Mouse (Mus musculus): ENCODE results near the gene Hc.

The Hc gene

GRCm38 (mm10) chr2:35061338-35061737, at the start of gene Hc:
TSS of gene Hc (minus strand) at chr2:35061438.
- DNase-seq (ENCODE audit: low read depth, low spot score): no peak

DNA sequence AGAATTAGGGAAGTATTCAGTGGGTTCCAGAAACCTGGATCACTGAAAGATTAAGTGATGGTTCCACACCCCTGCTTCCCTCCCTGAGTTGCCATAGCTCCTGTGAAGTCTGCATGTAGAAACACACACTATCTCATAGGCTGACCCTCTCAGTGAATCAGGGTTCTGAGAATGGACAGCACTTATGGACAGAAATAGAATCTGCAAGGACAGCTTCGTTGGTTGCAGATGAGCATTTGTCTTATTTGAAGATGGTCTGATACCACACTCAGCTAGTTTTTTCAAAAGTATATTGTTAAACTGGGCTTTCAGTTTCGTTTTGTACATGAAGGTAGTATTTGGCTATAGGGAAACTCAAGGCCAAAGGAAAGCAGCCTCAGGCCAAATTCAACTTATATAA, 49.3 kb upstream of the Hc start:
- no peak for DNase-seq (ENCODE audit: low read depth, low spot score)

DNA sequence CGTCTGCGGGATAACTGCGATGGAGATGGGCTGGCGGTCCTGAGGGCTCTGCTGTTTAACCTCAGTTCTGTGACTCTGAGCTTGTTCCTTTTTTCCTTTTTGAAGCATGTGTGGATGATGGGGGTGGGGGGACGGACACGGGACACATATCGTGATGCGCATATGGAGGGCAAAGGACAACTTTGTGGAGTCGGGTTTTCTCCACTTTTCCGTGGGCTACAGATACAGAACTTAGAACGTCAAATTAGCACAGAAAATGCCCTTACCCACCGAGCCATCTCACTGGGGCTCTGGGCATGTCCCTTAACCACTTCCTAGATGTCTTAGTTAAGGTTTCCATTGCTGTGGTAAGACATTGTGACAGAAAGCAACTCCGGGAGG, 48.7 kb upstream of the Hc start:
- DNase-seq (ENCODE audit: low read depth, low spot score): no peak

- peak; percentile 89 for DNase-seq (ENCODE audit: low read depth, low spot score)
These were observed 48.1 kb upstream of the Hc start, which contains the start of gene Cntrl for GRCm38 (mm10) chr2:35109141-35109923. TSS of gene Cntrl (plus strand) at chr2:35109492.

DNA sequence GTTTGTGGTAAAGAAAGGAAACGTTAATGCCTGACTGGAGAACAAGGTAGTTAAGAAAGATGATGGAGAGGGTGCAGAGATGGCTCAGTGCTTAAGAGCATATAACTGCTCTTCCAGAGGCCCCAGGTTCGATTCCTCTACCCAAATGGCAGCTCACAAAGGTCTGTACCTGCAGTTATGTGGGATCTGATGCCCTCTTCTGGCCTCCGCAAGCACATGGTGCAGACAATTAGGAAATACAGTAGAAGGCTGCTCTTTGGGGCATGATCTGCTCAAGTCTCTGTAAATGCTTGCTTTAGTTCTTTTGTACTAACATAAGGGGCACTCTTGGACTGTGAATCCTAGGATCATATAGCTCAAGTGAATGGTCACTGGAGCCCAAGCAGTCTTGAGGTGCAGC, 47.5 kb upstream of the Hc start:
- peak; percentile 69 for DNase-seq (ENCODE audit: low read depth, low spot score)

GRCm38 (mm10) chr2:35107984-35108635, 46.9 kb upstream of the Hc start:
- peak; percentile 76 for DNase-seq (ENCODE audit: low read depth, low spot score)

DNA sequence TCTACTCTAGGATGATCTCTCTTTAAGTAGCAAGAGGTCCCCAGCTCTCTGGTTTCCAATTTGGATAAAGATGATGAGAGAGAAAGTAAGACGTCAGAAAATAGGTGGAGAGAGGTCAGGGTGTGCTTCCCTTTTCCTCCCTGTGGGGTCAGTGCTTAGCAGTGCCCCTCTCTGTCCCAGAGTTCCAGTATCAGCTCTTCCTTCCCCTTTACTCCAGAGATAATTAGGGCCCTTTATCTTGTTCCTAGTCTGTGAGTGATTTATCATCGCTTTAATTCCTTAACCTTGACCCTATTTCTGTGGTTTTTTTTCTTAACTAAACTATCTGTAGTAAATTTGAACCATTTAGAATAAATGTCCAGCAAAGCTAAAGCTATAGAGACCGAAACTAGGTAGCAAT, 43.6 kb upstream of the Hc start:
- DNase-seq (ENCODE audit: low read depth, low spot score): no peak

GRCm38 (mm10) chr2:35103558-35103957, 42.3 kb upstream of the Hc start:
- DNase-seq (ENCODE audit: low read depth, low spot score): no peak

- no peak for DNase-seq (ENCODE audit: low read depth, low spot score)
These were observed 41.5 kb upstream of the Hc start for GRCm38 (mm10) chr2:35102777-35103176.

DNA sequence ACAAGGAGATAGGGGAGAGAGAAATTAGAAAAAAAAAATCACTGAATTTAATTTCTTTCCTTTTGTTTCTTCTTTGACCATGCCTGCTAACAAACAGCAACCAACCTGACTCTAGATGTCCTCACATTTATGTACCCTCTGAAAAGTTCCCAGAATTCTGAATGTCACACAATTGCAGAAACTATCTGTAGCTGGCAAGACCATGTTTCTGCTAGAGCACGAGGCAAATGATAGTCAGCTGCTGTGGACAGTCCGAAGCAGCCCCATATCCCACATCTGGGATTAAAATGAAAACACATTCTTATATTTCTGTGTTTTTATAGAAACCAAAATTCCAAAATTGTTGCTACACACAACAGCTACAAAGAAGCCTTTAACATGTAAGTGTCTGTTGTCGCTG, 40.2 kb upstream of the Hc start, which contains the start of gene AI182371:
AI182371 (minus strand) TSS at position 101 of the 400 bp plus-strand sequence.
- no peak for DNase-seq (ENCODE audit: low read depth, low spot score)

GRCm38 (mm10) chr2:35100529-35100928, 39.3 kb upstream of the Hc start:
- no peak for DNase-seq (ENCODE audit: low read depth, low spot score)

DNA sequence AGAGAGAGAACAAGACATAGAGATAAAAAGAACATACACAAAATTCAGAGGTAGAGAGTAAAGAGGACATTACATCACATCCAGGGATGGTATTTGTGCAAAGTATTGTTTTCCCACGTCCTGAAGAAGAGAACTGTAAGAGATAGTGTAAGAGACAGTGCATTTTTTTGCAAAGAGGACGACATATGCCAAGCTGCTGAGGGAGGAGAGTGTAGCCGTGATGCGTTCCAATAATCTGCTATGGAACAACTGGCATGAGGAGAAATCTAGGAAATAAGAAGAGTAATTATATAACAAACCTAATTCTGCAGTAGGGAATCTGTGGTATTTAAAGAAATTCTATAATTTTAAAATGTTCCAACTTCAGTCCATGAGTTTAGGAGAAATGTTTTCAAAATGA, 26.2 kb upstream of the Hc start:
- no peak for DNase-seq (ENCODE audit: low read depth, low spot score)

DNA sequence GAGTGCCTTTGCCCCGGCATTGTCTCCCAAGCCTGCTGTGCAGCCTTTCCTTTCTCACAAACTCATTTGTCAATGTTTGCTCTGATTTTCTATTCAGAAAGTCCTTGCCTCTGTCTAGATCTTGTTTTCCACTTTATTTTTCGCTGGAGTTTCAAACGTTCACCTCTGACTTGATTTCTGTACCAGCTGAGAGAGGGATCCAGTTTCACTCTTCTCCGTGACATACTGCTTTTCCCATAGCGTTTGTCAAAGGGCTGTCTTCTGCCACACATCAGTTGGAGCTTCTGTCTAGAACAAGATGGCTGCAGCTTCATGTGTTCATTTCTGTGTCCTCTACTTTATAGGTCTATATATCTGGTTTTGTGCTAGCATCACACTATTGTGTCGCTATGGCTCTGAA, 17.9 kb upstream of the Hc start:
- DNase-seq (ENCODE audit: low read depth, low spot score): no peak

DNA sequence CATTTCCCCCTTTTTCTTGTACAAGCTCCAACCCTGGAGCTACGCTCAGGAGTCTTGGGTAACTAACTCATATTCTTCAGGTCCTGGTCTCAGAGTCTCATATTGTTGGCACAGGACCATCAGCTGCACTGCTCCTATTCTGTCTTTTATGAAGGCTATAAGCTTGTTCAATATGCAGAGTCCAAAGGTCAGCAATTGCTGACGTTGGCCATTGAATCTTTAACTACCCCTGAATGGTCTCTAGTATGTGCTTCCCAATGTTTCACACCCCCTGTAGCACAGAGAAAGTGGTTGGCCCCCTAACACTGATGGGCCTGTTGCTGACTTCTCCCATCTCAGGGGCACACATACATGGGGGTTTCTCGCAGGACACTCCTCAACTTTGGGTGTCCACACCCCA, 13.1 kb upstream of the Hc start:
- no peak for DNase-seq (ENCODE audit: low read depth, low spot score)

- DNase-seq (ENCODE audit: low read depth, low spot score): no peak
These were observed 11.3 kb upstream of the Hc start for GRCm38 (mm10) chr2:35072547-35072946.

GRCm38 (mm10) chr2:35070275-35070674, 9.0 kb upstream of the Hc start:
- DNase-seq (ENCODE audit: low read depth, low spot score): no peak

GRCm38 (mm10) chr2:35069124-35069523, 7.9 kb upstream of the Hc start:
- no peak for DNase-seq (ENCODE audit: low read depth, low spot score)

GRCm38 (mm10) chr2:35067117-35067516, 5.9 kb upstream of the Hc start:
- DNase-seq (ENCODE audit: low read depth, low spot score): peak; percentile 54

- DNase-seq (ENCODE audit: low read depth, low spot score): peak; percentile 86
These were observed 5.4 kb upstream of the Hc start for GRCm38 (mm10) chr2:35066525-35067082.

- DNase-seq (ENCODE audit: low read depth, low spot score): no peak
These were observed 2.2 kb upstream of the Hc start for GRCm38 (mm10) chr2:35063333-35064030.

DNA sequence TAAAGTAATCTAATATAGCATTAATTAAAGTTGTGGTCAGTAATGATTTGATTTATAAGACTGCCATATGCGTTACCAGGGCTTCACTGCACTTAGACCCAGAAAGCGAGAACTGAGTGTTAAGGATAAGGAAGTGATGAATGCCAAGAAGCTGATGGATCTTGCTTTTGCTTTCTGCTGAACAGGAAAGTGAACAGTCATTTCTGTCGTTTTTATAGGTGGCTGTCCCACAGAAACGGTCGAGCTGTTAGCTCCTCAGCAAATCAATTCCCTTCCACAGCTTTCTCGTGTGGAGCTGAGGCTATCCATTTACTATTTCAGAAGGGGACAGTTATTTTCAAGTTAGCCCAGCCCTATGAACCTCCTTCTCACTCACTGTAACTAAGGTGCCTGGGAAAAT, 341 bp downstream of the Hc start:
- no peak for DNase-seq (ENCODE audit: low read depth, low spot score)

DNA sequence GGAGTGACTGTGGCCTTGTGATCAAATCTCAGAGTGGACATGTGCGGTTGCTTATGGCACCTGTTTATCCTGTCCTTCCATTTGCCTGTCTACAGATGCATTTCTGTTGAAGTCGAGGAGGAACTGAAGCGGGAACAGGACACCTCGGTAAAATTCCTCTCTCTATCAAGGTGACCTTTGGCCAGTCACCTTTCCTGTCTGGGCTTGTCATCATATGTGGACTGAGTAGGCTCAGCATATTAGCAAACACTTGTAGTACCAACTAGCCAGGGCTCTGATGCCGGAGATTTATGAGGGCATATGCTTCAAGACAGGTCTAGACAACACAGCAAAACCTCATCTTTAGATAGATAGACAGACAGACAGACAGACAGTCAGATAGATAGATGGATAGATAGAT, 982 bp downstream of the Hc start:
- DNase-seq (ENCODE audit: low read depth, low spot score): no peak
